Mouse (Mus musculus) midbrain, embryonic 13.5 days (tissue): ENCODE results near the gene Gm10198. TPM values are rescaled to one million over a fixed set of nuclear protein-coding genes. Genes with fewer than 3 reads are reported as not detected.

Experiments
- ATAC-seq: fragments of 200-750 bp; cut with Nextera tagmentation; 2 replicates; pipeline ENCODE4 v1.8.0; 2017; ENCODE audit warnings: mild to moderate bottlenecking, moderate TSS enrichment, moderate library complexity
- H3K27ac ChIP-seq: fragments of 300-500 bp; sonication (generic); 2 replicates; pipeline ENCODE4 v1.5.1; 2015; ENCODE audit warnings: inconsistent platforms, mild to moderate bottlenecking, moderate library complexity
- H3K27me3 ChIP-seq: fragments of 300-500 bp; sonication (generic); 2 replicates; pipeline ENCODE4 v1.6.1; 2015; ENCODE audit warnings: mild to moderate bottlenecking, inconsistent platforms
- H3K36me3 ChIP-seq: fragments of 300-500 bp; sonication (generic); 2 replicates; pipeline ENCODE4 v1.6.1; 2015; ENCODE audit warnings: mild to moderate bottlenecking, inconsistent platforms
- H3K4me1 ChIP-seq: fragments of 300-500 bp; sonication (generic); replicated peaks from 2 replicates; pipeline ENCODE4 v1.6.1; 2015; ENCODE audit warnings: inconsistent platforms
- H3K4me2 ChIP-seq: fragments of 300-500 bp; sonication (generic); replicated peaks from 2 replicates; pipeline ENCODE4 v1.6.1; 2015; ENCODE audit warnings: moderate library complexity, mild to moderate bottlenecking, inconsistent platforms
- H3K4me3 ChIP-seq: fragments of 300-500 bp; sonication (generic); replicated peaks from 2 replicates; pipeline ENCODE4 v1.5.1; 2015; ENCODE audit warnings: mild to moderate bottlenecking, inconsistent platforms
- H3K9ac ChIP-seq: fragments of 300-500 bp; sonication (generic); replicated peaks from 2 replicates; pipeline ENCODE4 v1.6.1; 2015; ENCODE audit warnings: mild to moderate bottlenecking, inconsistent platforms
- H3K9me3 ChIP-seq: fragments of 300-500 bp; sonication (generic); 2 replicates; pipeline ENCODE4 v1.6.1; 2016; ENCODE audit warnings: mild to moderate bottlenecking, inconsistent platforms
- WGBS: fragments of 180-500 bp; shearing (Covaris S2); methylation state at CpG from one replicate; pipeline ENCODE4 v1.1.7; 2015; 5-methylcytosine and 5-hydroxymethylcytosine counted together
- polyA plus RNA-seq: library from polyadenylated mRNA; unstranded; fragments of >200 nt; fragmentation: Nextera tagmentation; extraction: Ambion mirVana; gene quantifications from 2 replicates; pipeline ENCODE4 v1.2.1, GENCODE M21; 2015

The Gm10198 gene
- polyA plus RNA-seq, 1 experiment from 2014 or later, result not detected

DNA sequence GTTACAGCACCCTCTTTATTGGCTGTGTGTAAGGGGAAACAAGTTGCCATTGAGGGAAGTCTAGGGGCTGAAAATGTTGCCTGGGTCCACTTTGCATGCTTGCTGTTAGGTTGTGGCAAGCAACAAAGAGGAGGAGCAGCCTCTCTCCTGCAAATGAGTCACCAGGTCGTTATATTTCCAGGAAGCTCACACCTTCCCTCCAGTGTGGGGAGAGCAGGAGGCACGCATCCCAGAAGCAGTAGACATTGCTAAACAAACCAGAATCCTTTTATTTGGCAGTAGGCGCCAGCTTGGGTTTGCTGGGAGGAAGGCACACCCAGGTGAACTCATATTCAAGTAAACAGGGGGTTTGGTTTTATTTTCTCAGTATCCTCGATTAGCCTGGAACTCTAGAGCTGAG is 8.8 kb downstream of the Gm10198 start:
- Histone ChIP-seq H3K9me3 (no peaks in the 10 kb centered on the region), H3K4me3 (no peak overlapping the region)

GRCm38 (mm10) chr13:111604826-111605225 is 12.2 kb downstream of the Gm10198 start:
- Histone ChIP-seq H3K27me3 (no peaks in the 10 kb centered on the region), H3K9me3 (no peaks in the 10 kb centered on the region), H3K4me3 (no peak overlapping the region), H3K4me1 (no peaks in the 10 kb centered on the region), H3K36me3 (no peaks in the 10 kb centered on the region), H3K4me2 (no peak overlapping the region), H3K9ac (no peak overlapping the region), H3K27ac (no peak overlapping the region)
- WGBS, result 92% methylated on average over 5 of the region's 5 CpGs
- no peak for ATAC-seq

More for the DNA sequence above, 8.8 kb downstream of the Gm10198 start:
- no peak overlapping the region for H3K4me2 ChIP-seq
- ATAC-seq, result no peak
- no peaks in the 10 kb centered on the region for H3K27me3 ChIP-seq
- H3K36me3 ChIP-seq, result no peaks in the 10 kb centered on the region
- H3K27ac ChIP-seq, result no peak overlapping the region
- H3K9ac ChIP-seq, result no peak overlapping the region
- 82% methylated on average over 4 of the region's 4 CpGs for WGBS
- H3K4me1 ChIP-seq, result no peaks in the 10 kb centered on the region

GRCm38 (mm10) chr13:111616168-111617125 is 23.9 kb downstream of the Gm10198 start:
- Histone ChIP-seq H3K9ac (no peak overlapping the region), H3K9me3 (no peaks in the 10 kb centered on the region), H3K4me3 (no peak overlapping the region), H3K36me3 (no peaks in the 10 kb centered on the region), H3K27ac (no peak overlapping the region), H3K27me3 (no peaks in the 10 kb centered on the region), H3K4me2 (no peak overlapping the region), H3K4me1 (no peaks in the 10 kb centered on the region)
- no peak for ATAC-seq
- WGBS, result 86% methylated on average over 13 of the region's 13 CpGs

DNA sequence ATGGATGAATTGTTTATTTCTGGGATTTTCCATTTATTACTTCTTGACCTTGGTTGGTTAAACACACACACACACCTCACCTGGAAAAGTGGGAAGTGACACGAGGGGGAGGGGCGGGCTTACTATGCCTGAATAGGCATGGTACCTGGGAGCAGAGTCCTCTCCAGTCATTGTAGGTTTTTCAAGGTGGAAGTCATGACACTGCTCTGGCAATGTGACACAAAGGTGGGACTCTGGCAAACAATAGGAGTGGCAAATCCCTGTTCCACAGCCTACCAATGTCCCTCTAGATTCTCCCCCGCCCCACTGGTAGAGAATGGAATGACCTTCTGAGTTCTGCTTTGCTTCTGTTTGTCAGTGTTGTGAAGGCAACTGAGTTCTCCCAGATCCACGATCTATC is 27.8 kb downstream of the Gm10198 start:
- Histone ChIP-seq H3K36me3 (no peaks in the 10 kb centered on the region), H3K4me1 (no peaks in the 10 kb centered on the region)
- ATAC-seq, result no peak

GRCm38 (mm10) chr13:111622425-111622824 is 29.8 kb downstream of the Gm10198 start:
- Histone ChIP-seq H3K27ac (no peak overlapping the region), H3K4me1 (no peaks in the 10 kb centered on the region), H3K4me2 (no peak overlapping the region), H3K9ac (no peak overlapping the region), H3K9me3 (no peaks in the 10 kb centered on the region), H3K36me3 (no peaks in the 10 kb centered on the region), H3K27me3 (no peaks in the 10 kb centered on the region), H3K4me3 (no peak overlapping the region)
- ATAC-seq, result no peak
- 95% methylated on average over 3 of the region's 3 CpGs for WGBS

More for the DNA sequence above, 27.8 kb downstream of the Gm10198 start:
- no peak overlapping the region for H3K27ac ChIP-seq
- no peaks in the 10 kb centered on the region for H3K27me3 ChIP-seq
- H3K9me3 ChIP-seq, result no peaks in the 10 kb centered on the region
- no peak overlapping the region for H3K4me3 ChIP-seq
- H3K4me2 ChIP-seq, result no peak overlapping the region
- 76% methylated on average over 4 of the region's 4 CpGs for WGBS
- no peak overlapping the region for H3K9ac ChIP-seq

DNA sequence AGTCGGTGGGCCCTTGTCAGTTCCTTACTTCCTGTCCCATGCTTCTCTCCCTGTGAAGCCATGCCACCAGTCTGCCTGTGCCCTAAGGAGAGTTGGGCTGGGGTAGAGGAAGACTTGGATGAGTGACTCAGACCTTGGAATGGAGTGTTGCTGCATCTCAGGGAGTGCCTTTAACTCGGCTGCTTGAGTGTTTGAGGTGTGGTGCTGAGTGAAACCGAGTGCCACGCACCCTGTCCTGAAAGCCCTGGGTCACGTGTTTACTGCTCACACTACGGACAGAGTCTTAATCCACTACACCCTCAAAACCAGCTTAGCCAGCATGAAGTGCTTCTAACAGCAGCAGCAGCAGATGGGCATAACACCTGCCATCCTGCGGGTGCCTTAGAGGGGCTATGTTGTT is 30.5 kb downstream of the Gm10198 start:
- Histone ChIP-seq H3K9ac (no peak overlapping the region), H3K9me3 (no peaks in the 10 kb centered on the region), H3K27ac (no peak overlapping the region), H3K4me1 (no peaks in the 10 kb centered on the region), H3K4me2 (no peak overlapping the region), H3K36me3 (no peaks in the 10 kb centered on the region), H3K27me3 (no peaks in the 10 kb centered on the region), H3K4me3 (no peak overlapping the region)
- no peak for ATAC-seq
- WGBS, result 87% methylated on average over 7 of the region's 7 CpGs

DNA sequence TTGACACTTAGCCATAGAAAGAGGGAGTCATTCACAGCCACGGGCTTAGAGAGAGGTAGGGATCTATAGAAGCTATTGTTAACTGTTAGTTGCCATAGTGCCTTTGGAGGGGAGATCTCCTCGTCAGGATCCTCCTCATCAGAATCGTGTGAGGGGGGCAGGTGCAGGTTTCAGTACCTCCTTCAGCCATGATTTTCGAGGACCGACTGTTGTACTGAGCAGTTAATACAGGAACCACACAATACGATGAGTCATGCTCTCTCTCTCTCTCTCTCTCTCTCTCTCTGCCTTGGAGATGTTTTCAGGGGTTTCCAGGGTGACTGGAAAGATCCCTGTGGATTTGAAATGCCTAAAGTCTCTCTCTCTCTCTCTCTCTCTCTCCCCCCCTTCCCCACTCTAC is 31.5 kb downstream of the Gm10198 start:
- no peak overlapping the region for H3K9ac ChIP-seq
- H3K4me3 ChIP-seq, result no peak overlapping the region
- no peaks in the 10 kb centered on the region for H3K27me3 ChIP-seq
- no peak overlapping the region for H3K4me2 ChIP-seq
- 48% methylated on average over 6 of the region's 6 CpGs for WGBS
- no peaks in the 10 kb centered on the region for H3K36me3 ChIP-seq
- no peak overlapping the region for H3K27ac ChIP-seq
- no peaks in the 10 kb centered on the region for H3K9me3 ChIP-seq
- ATAC-seq, result no peak
- H3K4me1 ChIP-seq, result no peaks in the 10 kb centered on the region

- no peak for ATAC-seq
- H3K9me3 ChIP-seq, result peaks cover 10% of the 10 kb centered on the region
- H3K36me3 ChIP-seq, result no peaks in the 10 kb centered on the region
- no peak overlapping the region for H3K4me3 ChIP-seq
- H3K4me2 ChIP-seq, result no peak overlapping the region
- no peaks in the 10 kb centered on the region for H3K27me3 ChIP-seq
- H3K27ac ChIP-seq, result no peak overlapping the region
- H3K9ac ChIP-seq, result no peak overlapping the region
- 91% methylated on average over 16 of the region's 16 CpGs for WGBS
- H3K4me1 ChIP-seq, result no peaks in the 10 kb centered on the region
Observed at GRCm38 (mm10) chr13:111634163-111635160, 41.9 kb downstream of the Gm10198 start.

DNA sequence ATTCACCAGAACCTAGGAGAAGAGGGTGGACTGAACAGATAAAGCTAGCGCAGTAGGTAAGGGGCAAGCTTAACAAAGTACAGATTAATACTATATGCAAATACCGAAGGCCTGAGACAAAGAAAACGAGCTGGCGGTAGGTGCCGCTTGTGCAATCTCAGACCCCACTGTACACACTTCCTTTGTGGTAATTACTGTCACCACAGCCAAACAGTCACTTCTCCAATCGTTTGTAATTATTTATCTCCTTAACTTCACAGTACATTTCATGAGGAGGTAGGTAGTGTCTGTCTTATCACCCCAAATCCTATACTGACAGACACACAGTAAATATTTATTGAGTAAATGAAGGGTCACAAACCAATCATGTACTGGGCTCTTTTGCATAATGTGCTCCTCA is 47.7 kb downstream of the Gm10198 start:
- H3K4me3 ChIP-seq, result no peak overlapping the region
- H3K27ac ChIP-seq, result no peak overlapping the region
- no peak for ATAC-seq
- no peak overlapping the region for H3K4me2 ChIP-seq
- H3K9me3 ChIP-seq, result peaks cover 13% of the 10 kb centered on the region
- H3K27me3 ChIP-seq, result no peaks in the 10 kb centered on the region
- 82% methylated on average over 6 of the region's 6 CpGs for WGBS
- H3K36me3 ChIP-seq, result no peaks in the 10 kb centered on the region
- no peaks in the 10 kb centered on the region for H3K4me1 ChIP-seq
- no peak overlapping the region for H3K9ac ChIP-seq

Other genes with a start within 250 kb of the Gm10198 start
- 113 and 116 TPM in 2 replicates for gene Gpbp1, start 102.7 kb upstream of the Gm10198 start, polyA plus RNA-seq
- gene Gm49496, start 42.8 kb upstream of the Gm10198 start, polyA plus RNA-seq, result not detected in 2 replicates
- 19.2 and 21.3 TPM in 2 replicates for gene Mier3, start 88.2 kb downstream of the Gm10198 start, polyA plus RNA-seq
- gene Map3k1, start 216.2 kb downstream of the Gm10198 start, polyA plus RNA-seq, result 12.0 and 12.6 TPM in 2 replicates